Mouse (Mus musculus): ENCODE results near the gene Prrt2. TPM values are rescaled to one million over a fixed set of nuclear protein-coding genes. Genes with fewer than 3 reads are reported as not detected.

The Prrt2 gene
- total and polyA plus RNA-seq, 2 experiments from 2014 or later, result 109 to 155 TPM

DNA sequence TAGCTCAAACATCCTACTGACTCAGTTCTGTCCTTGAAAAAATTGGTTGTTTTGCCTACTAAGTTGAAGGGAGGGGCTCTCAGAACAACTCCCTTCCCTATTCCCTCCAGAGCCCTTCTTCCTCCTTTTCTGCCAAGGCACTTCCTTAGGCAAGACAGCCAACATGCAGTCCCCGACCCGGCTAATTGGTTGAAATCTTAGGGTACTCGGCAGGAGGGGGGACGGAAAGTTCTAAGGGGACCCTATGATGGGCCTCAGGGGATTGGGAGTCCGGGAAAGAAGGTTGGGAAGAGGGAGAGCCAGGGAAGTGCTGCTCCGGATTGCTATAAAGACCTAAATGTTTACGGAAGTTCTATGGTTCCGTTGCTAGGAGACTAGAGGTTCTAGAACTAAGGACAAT is 45.5 kb downstream of the Prrt2 start:
- no peak for DNase-seq (ENCODE audit: low spot score)
- Histone ChIP-seq H3K4me2 (ENCODE audit: low read depth, low read length, poor library complexity, severe bottlenecking) (peak overlapping the region; percentile 90), H3K9ac (replicated peaks; ENCODE audit: low read length, poor library complexity, severe bottlenecking) (no peak overlapping the region; the same call in 1 of the 2 replicates), H3K4me1 (ENCODE audit: insufficient read depth, low read length) (peaks cover 6% of the 10 kb centered on the region; the same call in 1 of the 2 replicates), H3K27ac (ENCODE audit: low read depth, low read length) (peak overlapping the region; percentile 93; the same call in 1 of the 2 replicates), H3K9me3 (ENCODE audit: low read length) (no peaks in the 10 kb centered on the region), H3K27me3 (ENCODE audit: insufficient read depth, low read length) (no peaks in the 10 kb centered on the region), H3K36me3 (ENCODE audit: insufficient read depth, low read length) (peaks cover 33% of the 10 kb centered on the region), H3K4me3 (ENCODE audit: low read depth, low read length) (peak overlapping the region; percentile 100)
- no peak for TF ChIP-seq CTCF (IDR thresholded peaks at IDR 0.05)
- 10% methylated on average over 8 of the region's 8 CpGs for WGBS
- no peak for ATAC-seq (ENCODE audit: low FRiP score)

Small RNA genes lying within 50 kb of the gene (microRNA-seq; reads per million reads assigned to microRNA genes)
- gene Gm44343 (ENCODE audit: borderline number of aligned reads), result not detected

Other genes with a start within 250 kb of the Prrt2 start
Only the 30 nearest of the 32 such genes appear.
- 107 and 137 TPM in 2 replicates for gene Ppp4c, start 228.7 kb downstream of the Prrt2 start, total RNA-seq (2014; rRNA removed)
- 127 and 135 TPM in 2 replicates for gene Ppp4c, start 228.7 kb downstream of the Prrt2 start, polyA plus RNA-seq (2015; fragmentation: Nextera tagmentation; extraction: Ambion mirVana)
- gene Fam57b, start 223.5 kb downstream of the Prrt2 start, total RNA-seq (2014; rRNA removed), result 52.5 and 60.2 TPM in 2 replicates
- 56.3 and 57.1 TPM in 2 replicates for gene Fam57b, start 223.5 kb downstream of the Prrt2 start, polyA plus RNA-seq (2015; fragmentation: Nextera tagmentation; extraction: Ambion mirVana)
- gene 4930451I11Rik, start 189.6 kb downstream of the Prrt2 start, total RNA-seq (2014; rRNA removed), result not detected in 2 replicates
- gene 4930451I11Rik, start 189.6 kb downstream of the Prrt2 start, polyA plus RNA-seq (2015; fragmentation: Nextera tagmentation; extraction: Ambion mirVana), result 1.1 TPM in 1 of 2 replicates, not detected in the other
- gene Doc2a, start 173.8 kb downstream of the Prrt2 start, total RNA-seq (2014; rRNA removed), result 53.8 and 64.1 TPM in 2 replicates
- 36.3 and 41.2 TPM in 2 replicates for gene Doc2a, start 173.8 kb downstream of the Prrt2 start, polyA plus RNA-seq (2015; fragmentation: Nextera tagmentation; extraction: Ambion mirVana)
- gene Hirip3, start 159.2 kb downstream of the Prrt2 start, total RNA-seq (2014; rRNA removed), result 6.6 and 10.0 TPM in 2 replicates
- 12.2 and 16.3 TPM in 2 replicates for gene Hirip3, start 159.2 kb downstream of the Prrt2 start, polyA plus RNA-seq (2015; fragmentation: Nextera tagmentation; extraction: Ambion mirVana)
- gene Ino80e, start 158.8 kb downstream of the Prrt2 start, total RNA-seq (2014; rRNA removed), result 55.0 and 60.3 TPM in 2 replicates
- 87.8 and 93.5 TPM in 2 replicates for gene Ino80e, start 158.8 kb downstream of the Prrt2 start, polyA plus RNA-seq (2015; fragmentation: Nextera tagmentation; extraction: Ambion mirVana)
- gene Taok2, start 136.5 kb downstream of the Prrt2 start, total RNA-seq (2014; rRNA removed), result 143 and 160 TPM in 2 replicates
- 45.3 and 47.3 TPM in 2 replicates for gene Taok2, start 136.5 kb downstream of the Prrt2 start, polyA plus RNA-seq (2015; fragmentation: Nextera tagmentation; extraction: Ambion mirVana)
- 22.8 and 24.7 TPM in 2 replicates for gene Tmem219, start 98.3 kb downstream of the Prrt2 start, total RNA-seq (2014; rRNA removed)
- gene Tmem219, start 98.3 kb downstream of the Prrt2 start, polyA plus RNA-seq (2015; fragmentation: Nextera tagmentation; extraction: Ambion mirVana), result 36.4 and 38.2 TPM in 2 replicates
- gene Kctd13, start 92.3 kb downstream of the Prrt2 start, total RNA-seq (2014; rRNA removed), result 129 and 150 TPM in 2 replicates
- gene Kctd13, start 92.3 kb downstream of the Prrt2 start, polyA plus RNA-seq (2015; fragmentation: Nextera tagmentation; extraction: Ambion mirVana), result 166 and 167 TPM in 2 replicates
- 32.3 and 44.5 TPM in 2 replicates for gene Asphd1, start 71.6 kb downstream of the Prrt2 start, total RNA-seq (2014; rRNA removed)
- gene Asphd1, start 71.6 kb downstream of the Prrt2 start, polyA plus RNA-seq (2015; fragmentation: Nextera tagmentation; extraction: Ambion mirVana), result 16.2 and 17.6 TPM in 2 replicates
- gene Sez6l2, start 70.6 kb downstream of the Prrt2 start, total RNA-seq (2014; rRNA removed), result 235 and 283 TPM in 2 replicates
- gene Sez6l2, start 70.6 kb downstream of the Prrt2 start, polyA plus RNA-seq (2015; fragmentation: Nextera tagmentation; extraction: Ambion mirVana), result 66.2 and 72.8 TPM in 2 replicates
- 193 and 244 TPM in 2 replicates for gene Cdipt, start 45.3 kb downstream of the Prrt2 start, total RNA-seq (2014; rRNA removed)
- gene Cdipt, start 45.3 kb downstream of the Prrt2 start, polyA plus RNA-seq (2015; fragmentation: Nextera tagmentation; extraction: Ambion mirVana), result 142 and 157 TPM in 2 replicates
- not detected in 2 replicates for gene Cdiptos, start 45.1 kb downstream of the Prrt2 start, total RNA-seq (2014; rRNA removed)
- gene Cdiptos, start 45.1 kb downstream of the Prrt2 start, polyA plus RNA-seq (2015; fragmentation: Nextera tagmentation; extraction: Ambion mirVana), result 0.72 and 0.79 TPM in 2 replicates
- 4.2 and 7.2 TPM in 2 replicates for gene Mvp, start 6.6 kb downstream of the Prrt2 start, total RNA-seq (2014; rRNA removed)
- 3.9 and 4.4 TPM in 2 replicates for gene Mvp, start 6.6 kb downstream of the Prrt2 start, polyA plus RNA-seq (2015; fragmentation: Nextera tagmentation; extraction: Ambion mirVana)
- 2.4 TPM in 1 of 2 replicates, not detected in the other for gene Pagr1b, start 4.7 kb downstream of the Prrt2 start, total RNA-seq (2014; rRNA removed)
- 0.66 TPM in 1 of 2 replicates, not detected in the other for gene Pagr1b, start 4.7 kb downstream of the Prrt2 start, polyA plus RNA-seq (2015; fragmentation: Nextera tagmentation; extraction: Ambion mirVana)
- gene Pagr1a, start 3.9 kb downstream of the Prrt2 start, total RNA-seq (2014; rRNA removed), result 5.3 TPM in 1 of 2 replicates, not detected in the other
- 33.1 and 41.1 TPM in 2 replicates for gene Pagr1a, start 3.9 kb downstream of the Prrt2 start, polyA plus RNA-seq (2015; fragmentation: Nextera tagmentation; extraction: Ambion mirVana)
- 52.3 and 55.5 TPM in 2 replicates for gene Gm42742, start 114 bp downstream of the Prrt2 start, total RNA-seq (2014; rRNA removed)
- 45.3 and 55.5 TPM in 2 replicates for gene Gm42742, start 114 bp downstream of the Prrt2 start, polyA plus RNA-seq (2015; fragmentation: Nextera tagmentation; extraction: Ambion mirVana)
- 223 and 245 TPM in 2 replicates for gene Maz, start 5.8 kb upstream of the Prrt2 start, total RNA-seq (2014; rRNA removed)
- gene Maz, start 5.8 kb upstream of the Prrt2 start, polyA plus RNA-seq (2015; fragmentation: Nextera tagmentation; extraction: Ambion mirVana), result 68.3 and 68.6 TPM in 2 replicates
- gene Kif22, start 21.3 kb upstream of the Prrt2 start, total RNA-seq (2014; rRNA removed), result 2.9 and 4.2 TPM in 2 replicates
- 11.3 and 11.5 TPM in 2 replicates for gene Kif22, start 21.3 kb upstream of the Prrt2 start, polyA plus RNA-seq (2015; fragmentation: Nextera tagmentation; extraction: Ambion mirVana)
- gene Zg16, start 66.1 kb upstream of the Prrt2 start, total RNA-seq (2014; rRNA removed), result 0.49 TPM in 1 of 2 replicates, not detected in the other
- gene Zg16, start 66.1 kb upstream of the Prrt2 start, polyA plus RNA-seq (2015; fragmentation: Nextera tagmentation; extraction: Ambion mirVana), result not detected in 2 replicates
- gene AI467606, start 70.1 kb upstream of the Prrt2 start, total RNA-seq (2014; rRNA removed), result 2.3 and 5.9 TPM in 2 replicates
- gene AI467606, start 70.1 kb upstream of the Prrt2 start, polyA plus RNA-seq (2015; fragmentation: Nextera tagmentation; extraction: Ambion mirVana), result 1.4 and 1.9 TPM in 2 replicates
- gene Qprt, start 101.0 kb upstream of the Prrt2 start, total RNA-seq (2014; rRNA removed), result 1.9 TPM in 2 replicates
- 1.7 and 1.8 TPM in 2 replicates for gene Qprt, start 101.0 kb upstream of the Prrt2 start, polyA plus RNA-seq (2015; fragmentation: Nextera tagmentation; extraction: Ambion mirVana)
- 0.16 TPM in 1 of 2 replicates, not detected in the other for gene Spn, start 116.6 kb upstream of the Prrt2 start, total RNA-seq (2014; rRNA removed)
- not detected in 2 replicates for gene Spn, start 116.6 kb upstream of the Prrt2 start, polyA plus RNA-seq (2015; fragmentation: Nextera tagmentation; extraction: Ambion mirVana)
- 85.7 and 103 TPM in 2 replicates for gene Cd2bp2, start 174.8 kb upstream of the Prrt2 start, total RNA-seq (2014; rRNA removed)
- 62.6 and 64.8 TPM in 2 replicates for gene Cd2bp2, start 174.8 kb upstream of the Prrt2 start, polyA plus RNA-seq (2015; fragmentation: Nextera tagmentation; extraction: Ambion mirVana)
- gene Tbc1d10b, start 187.3 kb upstream of the Prrt2 start, total RNA-seq (2014; rRNA removed), result 70.2 and 72.3 TPM in 2 replicates
- 24.5 and 28.7 TPM in 2 replicates for gene Tbc1d10b, start 187.3 kb upstream of the Prrt2 start, polyA plus RNA-seq (2015; fragmentation: Nextera tagmentation; extraction: Ambion mirVana)
- 0.90 and 1.4 TPM in 2 replicates for gene Mylpf, start 187.7 kb upstream of the Prrt2 start, total RNA-seq (2014; rRNA removed)
- 1.5 and 2.2 TPM in 2 replicates for gene Mylpf, start 187.7 kb upstream of the Prrt2 start, polyA plus RNA-seq (2015; fragmentation: Nextera tagmentation; extraction: Ambion mirVana)
- 37.4 and 39.6 TPM in 2 replicates for gene Zfp553, start 211.8 kb upstream of the Prrt2 start, total RNA-seq (2014; rRNA removed)
- 32.3 TPM in 2 replicates for gene Zfp553, start 211.8 kb upstream of the Prrt2 start, polyA plus RNA-seq (2015; fragmentation: Nextera tagmentation; extraction: Ambion mirVana)
- gene Sept1, start 211.9 kb upstream of the Prrt2 start, total RNA-seq (2014; rRNA removed), result 0.22 and 3.7 TPM in 2 replicates
- gene Sept1, start 211.9 kb upstream of the Prrt2 start, polyA plus RNA-seq (2015; fragmentation: Nextera tagmentation; extraction: Ambion mirVana), result 4.2 and 5.3 TPM in 2 replicates
- gene Zfp771, start 223.1 kb upstream of the Prrt2 start, total RNA-seq (2014; rRNA removed), result 76.8 and 94.5 TPM in 2 replicates
- gene Zfp771, start 223.1 kb upstream of the Prrt2 start, polyA plus RNA-seq (2015; fragmentation: Nextera tagmentation; extraction: Ambion mirVana), result 80.2 and 83.8 TPM in 2 replicates
- 75.0 and 92.2 TPM in 2 replicates for gene Dctpp1, start 239.5 kb upstream of the Prrt2 start, total RNA-seq (2014; rRNA removed)
- 120 and 132 TPM in 2 replicates for gene Dctpp1, start 239.5 kb upstream of the Prrt2 start, polyA plus RNA-seq (2015; fragmentation: Nextera tagmentation; extraction: Ambion mirVana)

Measured in midbrain, postnatal 0 days (tissue).